11 mouse cellular contexts compared by ENCODE assay signal in genomic region chr5:18137450-18138061, GRCm38 (mm10).
DNase-seq lines count a peak whose midpoint lies in the region; ATAC-seq and TF ChIP-seq lines count a peak whose summit lies in the region.
"Had no signal": no experiment of that assay in that cellular context is flagged by ENCODE, and none has a peak within 500 bp of the region (broad histone marks: within the 10 kb centered on the region; RNA-seq: fewer than 3 reads in every experiment).

No protein-coding gene starts in this region.

- H3K27me3 ChIP-seq in limb, embryonic 12.5 days = no peaks in the 10 kb centered on the region
- no peaks in the 10 kb centered on the region for H3K27me3 ChIP-seq in limb, embryonic 10.5 days (ENCODE audit: low read depth, poor library complexity, severe bottlenecking)
- no peaks in the 10 kb centered on the region for H3K27me3 ChIP-seq in forebrain, postnatal 0 days (ENCODE audit: insufficient read depth, low read length)
- no peaks in the 10 kb centered on the region for H3K27me3 ChIP-seq in neural tube, embryonic 15.5 days (replicated peaks)
- H3K27me3 ChIP-seq in intestine, postnatal 0 days (replicated peaks; ENCODE audit: control insufficient read depth, insufficient read depth, low read length) = no peaks in the 10 kb centered on the region
- H3K27me3 ChIP-seq: embryonic facial prominence, embryonic 12.5 days had no signal

- no peak overlapping the region for H3K9ac ChIP-seq in limb, embryonic 12.5 days (replicated peaks)
- H3K9ac ChIP-seq in forebrain, postnatal 0 days = no peak overlapping the region
- H3K9ac ChIP-seq in neural tube, embryonic 15.5 days (replicated peaks) = no peak overlapping the region
- H3K9ac ChIP-seq in intestine, postnatal 0 days (ENCODE audit: low read depth, low read length) = no peak overlapping the region
- H3K9ac ChIP-seq: embryonic facial prominence, embryonic 12.5 days had no signal

- peaks cover 9% of the 10 kb centered on the region; the same call in 1 of the 2 replicates for H3K9me3 ChIP-seq in limb, embryonic 12.5 days
- H3K9me3 ChIP-seq in limb, embryonic 10.5 days (replicated peaks) = no peaks in the 10 kb centered on the region
- peaks cover 3% of the 10 kb centered on the region; the same call in 1 of the 2 replicates for H3K9me3 ChIP-seq in forebrain, postnatal 0 days (ENCODE audit: low read length)
- H3K9me3 ChIP-seq in neural tube, embryonic 15.5 days (replicated peaks) = no peaks in the 10 kb centered on the region
- H3K9me3 ChIP-seq in intestine, postnatal 0 days (ENCODE audit: control insufficient read depth) = no peaks in the 10 kb centered on the region; the same call in 1 of the 2 replicates
- H3K9me3 ChIP-seq: embryonic facial prominence, embryonic 12.5 days; heart, embryonic 10.5 days had no signal

- 40% methylated on average over 4 of the region's 4 CpGs for WGBS in limb, embryonic 12.5 days
- WGBS in limb, embryonic 10.5 days = 69% methylated on average over 4 of the region's 4 CpGs
- WGBS in forebrain, postnatal 0 days = 23% methylated on average over 4 of the region's 4 CpGs
- 60% methylated on average over 4 of the region's 4 CpGs for WGBS in neural tube, embryonic 15.5 days
- 70% methylated on average over 4 of the region's 4 CpGs for WGBS in intestine, postnatal 0 days

- H3K36me3 ChIP-seq in limb, embryonic 12.5 days = no peaks in the 10 kb centered on the region
- H3K36me3 ChIP-seq in limb, embryonic 10.5 days = no peaks in the 10 kb centered on the region
- H3K36me3 ChIP-seq in forebrain, postnatal 0 days (ENCODE audit: insufficient read depth) = no peaks in the 10 kb centered on the region
- no peaks in the 10 kb centered on the region for H3K36me3 ChIP-seq in neural tube, embryonic 15.5 days
- no peaks in the 10 kb centered on the region for H3K36me3 ChIP-seq in intestine, postnatal 0 days (ENCODE audit: control insufficient read depth, insufficient read depth)
- H3K36me3 ChIP-seq: embryonic facial prominence, embryonic 12.5 days; heart, embryonic 10.5 days had no signal

- ATAC-seq in cerebellum, adult (ENCODE audit: insufficient number of reproducible peaks, low FRiP score, low TSS enrichment) = peak; percentile 36; the same call in 1 of the 2 replicates
- peak; percentile 68; the same call in 1 of the 2 replicates for ATAC-seq in limb, embryonic 12.5 days (ENCODE audit: insufficient number of reproducible peaks, insufficient read depth, low FRiP score, low TSS enrichment, low read depth)
- ATAC-seq in forebrain, postnatal 0 days = peak; percentile 79
- 0 out of 2 replicates have a peak, but pooled peaks have one; percentile 45 for ATAC-seq in neural tube, embryonic 15.5 days (ENCODE audit: low FRiP score)
- ATAC-seq in intestine, postnatal 0 days = no peak

- no peak overlapping the region for H3K4me3 ChIP-seq in limb, embryonic 12.5 days (replicated peaks)
- no peak overlapping the region for H3K4me3 ChIP-seq in limb, embryonic 10.5 days
- no peak overlapping the region for H3K4me3 ChIP-seq in forebrain, postnatal 0 days (ENCODE audit: low read depth, low read length)
- no peak overlapping the region for H3K4me3 ChIP-seq in neural tube, embryonic 15.5 days (replicated peaks)
- H3K4me3 ChIP-seq in intestine, postnatal 0 days (ENCODE audit: low read depth, low read length) = no peak overlapping the region
- H3K4me3 ChIP-seq: embryonic facial prominence, embryonic 12.5 days; heart, embryonic 10.5 days had no signal

- peaks cover 17% of the 10 kb centered on the region for H3K4me1 ChIP-seq in limb, embryonic 12.5 days (replicated peaks)
- peaks cover 3% of the 10 kb centered on the region; the same call in 1 of the 2 replicates for H3K4me1 ChIP-seq in limb, embryonic 10.5 days
- no peaks in the 10 kb centered on the region for H3K4me1 ChIP-seq in forebrain, postnatal 0 days (ENCODE audit: insufficient read depth)
- H3K4me1 ChIP-seq in neural tube, embryonic 15.5 days = no peaks in the 10 kb centered on the region
- no peaks in the 10 kb centered on the region for H3K4me1 ChIP-seq in intestine, postnatal 0 days (replicated peaks; ENCODE audit: control insufficient read depth, insufficient read depth, low read length)
- H3K4me1 ChIP-seq: heart, embryonic 10.5 days had no signal

- peak overlapping the region; percentile 57; the same call in 1 of the 2 replicates for H3K27ac ChIP-seq in limb, embryonic 12.5 days
- no peak overlapping the region for H3K27ac ChIP-seq in limb, embryonic 10.5 days
- no peak overlapping the region for H3K27ac ChIP-seq in forebrain, postnatal 0 days (ENCODE audit: low read depth, low read length)
- H3K27ac ChIP-seq in neural tube, embryonic 15.5 days (replicated peaks) = no peak overlapping the region
- H3K27ac ChIP-seq in intestine, postnatal 0 days (ENCODE audit: low read depth, low read length) = no peak overlapping the region
- H3K27ac ChIP-seq: embryonic facial prominence, embryonic 12.5 days; heart, embryonic 10.5 days had no signal

- peak overlapping the region; percentile 5; the same call in 1 of the 2 replicates for H3K4me2 ChIP-seq in limb, embryonic 12.5 days
- no peak overlapping the region for H3K4me2 ChIP-seq in forebrain, postnatal 0 days (ENCODE audit: low read depth)
- H3K4me2 ChIP-seq in neural tube, embryonic 15.5 days = no peak overlapping the region
- no peak overlapping the region for H3K4me2 ChIP-seq in intestine, postnatal 0 days (replicated peaks; ENCODE audit: low read depth)
- H3K4me2 ChIP-seq: embryonic facial prominence, embryonic 12.5 days had no signal

- no peak for DNase-seq in cerebellum, adult 18-20 months
- DNase-seq in limb, embryonic 10.5 days (ENCODE audit: low spot score) = no peak
- DNase-seq in forebrain, postnatal 0 days = peak; percentile 35
- DNase-seq in spleen, postnatal 10 days (ENCODE audit: low spot score in 2 of 2) = no peak
- DNase-seq: lung, postnatal 14 days had no signal

- TF ChIP-seq CTCF in forebrain, postnatal 0 days (IDR thresholded peaks at IDR 0.05; ENCODE audit: low read depth) = no peak
- no peak for TF ChIP-seq CTCF in intestine, postnatal 0 days (IDR thresholded peaks at IDR 0.05; ENCODE audit: low read depth)
